Mouse (Mus musculus) ES-E14 (cell line): ENCODE results near the gene Pou2af1. TPM values are rescaled to one million over a fixed set of nuclear protein-coding genes. Genes with fewer than 3 reads are reported as not detected.

ENCODE experiments used
- DNase-seq: peaks from one replicate; pipeline ENCODE4 v3.0.0-alpha.2; 2013; ENCODE audit warnings: low read depth, low spot score
- H3K27ac ChIP-seq: 2 replicates; pipeline ENCODE4 v1.5.1; 2012; ENCODE audit warnings: low read depth, mild to moderate bottlenecking, low read length, moderate library complexity, mixed read lengths; ENCODE audit not compliant: poor library complexity, insufficient read depth, severe bottlenecking
- H3K36me3 ChIP-seq: 2 replicates; pipeline ENCODE4 v1.6.1; 2012; ENCODE audit warnings: mild to moderate bottlenecking, low read length, moderate library complexity, mixed read lengths; ENCODE audit not compliant: control insufficient read depth, poor library complexity, insufficient read depth, severe bottlenecking
- H3K4me1 ChIP-seq, 2 experiments: fragments of 150-350 bp in 1 of 2; sonication (generic) in 1 of 2; 2 replicates each; pipeline ENCODE4 v1.6.1; 2012; ENCODE audit warnings: low read length in 2 of 2, mild to moderate bottlenecking in 1 of 2, mixed read lengths in 1 of 2; ENCODE audit not compliant: control insufficient read depth in 2 of 2, insufficient read depth in 2 of 2, poor library complexity in 1 of 2
- H3K4me3 ChIP-seq, 2 experiments: fragments of 150-350 bp in 1 of 2; sonication (generic) in 1 of 2; 2 replicates each; pipeline ENCODE4 v1.5.1; 2012; ENCODE audit warnings: low read length in 2 of 2, low read depth in 1 of 2, mild to moderate bottlenecking in 1 of 2, mixed read lengths in 1 of 2; ENCODE audit not compliant: insufficient read depth in 1 of 2, poor library complexity in 1 of 2, severe bottlenecking in 1 of 2
- H3K9ac ChIP-seq: 2 replicates; pipeline ENCODE4 v1.6.1; 2012; ENCODE audit warnings: low read depth, mild to moderate bottlenecking, low read length, mixed read lengths; ENCODE audit not compliant: poor library complexity, insufficient read depth, severe bottlenecking
- H3K9me3 ChIP-seq: fragments of 150-350 bp; sonication (generic); 2 replicates; pipeline ENCODE4 v1.6.1; 2012; ENCODE audit warnings: low read depth, mild to moderate bottlenecking, low read length; ENCODE audit not compliant: control insufficient read depth, insufficient read depth
- CHD2 ChIP-seq: IDR thresholded peaks from 2 replicates; pipeline ENCODE4 v1.6.1; 2014; ENCODE audit warnings: mild to moderate bottlenecking, low read depth, low read length, inconsistent platforms
- HCFC1 ChIP-seq: IDR thresholded peaks from 2 replicates; pipeline ENCODE4 v1.6.1; 2012; ENCODE audit warnings: low read length, inconsistent platforms, borderline replicate concordance; ENCODE audit not compliant: insufficient read depth
- MAFK ChIP-seq: IDR thresholded peaks from 2 replicates; pipeline ENCODE4 v1.6.1; 2014; ENCODE audit warnings: mild to moderate bottlenecking, low read depth, low read length, inconsistent platforms; ENCODE audit not compliant: insufficient read depth
- ZC3H11A ChIP-seq: IDR thresholded peaks from 2 replicates; pipeline ENCODE4 v1.6.1; 2012; ENCODE audit warnings: low read depth, mild to moderate bottlenecking, inconsistent platforms, low read length, borderline replicate concordance
- ZNF384 ChIP-seq: IDR thresholded peaks from 2 replicates; pipeline ENCODE4 v1.6.1; 2012; ENCODE audit warnings: low read depth, low read length, inconsistent platforms
- in situ Hi-C, 2 experiments: fragments of 600-800 bp; cut with MboI; formaldehyde crosslinking; loops; one replicate each; pipeline ENCODE4 v1.15.1; 2025; ENCODE audit warnings: low sequenced_read_pairs in 2 of 2, inconsistent platforms in 1 of 2; ENCODE audit not compliant: unreplicated experiment in 2 of 2
- total RNA-seq: library from RNA; depleted of rRNA; stranded (reverse); fragments of 300-350 nt; gene quantifications from 2 replicates; pipeline ENCODE4 v1.2.3, GENCODE M21; 2012

Pou2af1 gene
- total RNA-seq, 1 experiment: 0.49 TPM

DNA sequence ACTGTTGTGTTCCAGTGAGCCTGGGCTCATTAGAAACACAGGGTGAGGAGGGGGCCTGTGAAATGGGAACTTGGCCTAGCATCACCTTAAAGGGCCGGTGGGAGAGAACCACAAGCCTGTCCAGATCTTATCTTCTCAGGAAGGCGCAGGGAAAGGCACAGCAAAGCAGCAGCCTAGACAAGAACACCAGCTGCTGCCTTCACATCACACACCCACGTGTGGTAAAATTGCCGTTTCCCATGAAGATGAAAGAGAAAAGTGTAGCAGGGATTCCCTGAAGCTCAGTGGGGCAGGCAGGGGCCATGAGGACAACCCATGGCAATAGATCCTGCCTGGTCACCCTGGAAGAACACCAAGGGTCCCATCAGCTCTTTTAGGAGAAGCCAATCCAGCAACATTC, 28.1 kb upstream of the Pou2af1 start:
- Histone ChIP-seq H3K4me3 (no peak overlapping the region), H3K9me3 (no peaks in the 10 kb centered on the region), H3K9ac (no peak overlapping the region), H3K27ac (no peak overlapping the region), H3K36me3 (no peaks in the 10 kb centered on the region), H3K4me1 (no peaks in the 10 kb centered on the region)
- in situ Hi-C loops: no loop called here
- TF ChIP-seq CHD2 (no peak), MAFK (no peak), HCFC1 (no peak), ZNF384 (no peak), ZC3H11A (no peak)
- no peak for DNase-seq

DNA sequence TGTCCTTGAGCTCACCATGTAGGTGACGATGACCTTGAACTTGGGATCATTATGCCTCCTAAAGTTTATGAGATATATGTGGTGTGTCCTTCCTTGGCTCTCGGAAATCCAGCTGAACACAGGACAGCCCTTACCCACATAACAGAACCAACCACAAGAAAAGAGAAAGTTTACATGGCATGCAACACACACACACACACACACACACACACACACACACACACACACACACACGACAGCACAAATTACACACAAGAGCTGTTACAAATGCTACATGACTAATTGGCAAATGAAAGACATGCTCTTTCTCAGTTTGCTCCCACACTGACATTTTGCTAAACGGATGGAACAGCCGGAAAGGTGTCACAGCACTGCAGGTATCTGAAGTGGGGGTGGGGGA, 27.6 kb upstream of the Pou2af1 start:
- in situ Hi-C loops: no loop called here
- Histone ChIP-seq H3K4me1 (no peaks in the 10 kb centered on the region), H3K9ac (no peak overlapping the region), H3K9me3 (no peaks in the 10 kb centered on the region), H3K36me3 (no peaks in the 10 kb centered on the region), H3K27ac (no peak overlapping the region), H3K4me3 (no peak overlapping the region)
- TF ChIP-seq CHD2 (no peak), MAFK (no peak), HCFC1 (no peak), ZC3H11A (no peak), ZNF384 (no peak)
- no peak for DNase-seq

DNA sequence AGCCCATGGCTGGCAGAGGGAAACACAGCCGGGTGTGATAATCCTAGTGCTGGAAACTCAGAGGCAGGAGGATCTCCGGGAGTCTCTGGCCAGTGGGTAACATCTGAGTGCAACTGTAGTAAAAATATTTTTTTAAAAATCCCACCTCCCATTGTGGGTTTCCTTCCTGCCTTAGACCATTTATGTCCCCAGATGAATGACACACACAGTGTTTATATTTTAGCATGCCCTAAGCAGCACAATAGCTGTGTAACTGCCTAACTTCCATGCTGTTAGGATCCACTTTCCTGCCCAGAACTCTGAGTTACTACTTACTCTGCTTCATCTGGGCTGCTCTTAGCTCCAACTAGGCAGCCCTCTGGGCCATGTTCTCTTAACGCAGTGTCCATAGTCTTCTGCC, 22.9 kb upstream of the Pou2af1 start:
- DNase-seq: no peak
- no peaks in the 10 kb centered on the region for H3K36me3 ChIP-seq
- H3K4me1 ChIP-seq: no peaks in the 10 kb centered on the region
- in situ Hi-C loops: no loop called here
- no peak overlapping the region for H3K27ac ChIP-seq
- H3K9me3 ChIP-seq: no peaks in the 10 kb centered on the region
- H3K9ac ChIP-seq: no peak overlapping the region
- TF ChIP-seq ZNF384 (no peak), ZC3H11A (no peak), CHD2 (no peak), HCFC1 (no peak), MAFK (no peak)
- no peak overlapping the region for H3K4me3 ChIP-seq

DNA sequence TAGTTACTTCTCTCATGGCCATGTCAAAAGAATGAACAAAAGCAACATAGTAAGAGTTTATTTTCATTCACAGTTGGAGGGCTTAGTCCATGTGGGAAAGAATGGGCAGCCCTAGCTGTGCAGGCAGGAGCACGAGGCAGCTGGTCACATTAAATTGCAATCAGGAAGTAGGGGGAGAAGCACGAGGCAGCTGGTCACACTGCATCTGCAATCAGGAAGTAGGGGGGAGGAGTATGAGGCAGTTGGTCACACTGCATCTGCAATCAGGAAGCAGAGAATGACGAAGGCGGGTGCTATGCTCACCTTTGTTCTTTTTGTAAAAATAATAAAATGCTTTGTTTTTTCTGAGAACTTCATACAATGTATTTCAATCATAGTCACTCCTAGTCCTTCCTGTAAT, 18.7 kb upstream of the Pou2af1 start:
- Histone ChIP-seq H3K4me3 (no peak overlapping the region), H3K36me3 (no peaks in the 10 kb centered on the region), H3K27ac (no peak overlapping the region), H3K9me3 (no peaks in the 10 kb centered on the region), H3K4me1 (no peaks in the 10 kb centered on the region), H3K9ac (no peak overlapping the region)
- in situ Hi-C loops: no loop called here
- no peak for TF ChIP-seq CHD2
- DNase-seq: no peak

GRCm38 (mm10) chr9:51208974-51209332, 4.6 kb upstream of the Pou2af1 start:
- Histone ChIP-seq H3K4me1 (no peaks in the 10 kb centered on the region), H3K36me3 (no peaks in the 10 kb centered on the region), H3K27ac (no peak overlapping the region), H3K4me3 (no peak overlapping the region), H3K9me3 (no peaks in the 10 kb centered on the region), H3K9ac (no peak overlapping the region)
- TF ChIP-seq MAFK (no peak), ZC3H11A (no peak), HCFC1 (no peak), ZNF384 (no peak), CHD2 (no peak)
- in situ Hi-C loops: no loop called here
- no peak for DNase-seq
